Mouse (Mus musculus): Measurements from ENCODE around the gene Smpdl3a. TPM values are rescaled to one million over a fixed set of nuclear protein-coding genes. Genes with fewer than 3 reads are reported as not detected.

The Smpdl3a gene
- polyA plus RNA-seq, 1 experiment from 2014 or later = 17.8 TPM

GRCm38 (mm10) chr10:57829621-57830020, 35.5 kb downstream of the Smpdl3a start:
- no peak overlapping the region for H3K9ac ChIP-seq
- H3K4me1 ChIP-seq = peaks cover 4% of the 10 kb centered on the region; the same call in 1 of the 2 replicates
- H3K27me3 ChIP-seq (replicated peaks) = 0 out of 2 replicates have a peak, but pooled peaks cover 3% of the 10 kb centered on the region
- ATAC-seq (replicated peaks) = peak; percentile 60; the same call in 1 of the 2 replicates
- no peak overlapping the region for H3K27ac ChIP-seq
- H3K36me3 ChIP-seq (replicated peaks) = no peaks in the 10 kb centered on the region
- H3K9me3 ChIP-seq = no peaks in the 10 kb centered on the region
- H3K4me3 ChIP-seq = no peak overlapping the region
- no peak overlapping the region for H3K4me2 ChIP-seq
- WGBS = 45% methylated on average over 3 of the region's 3 CpGs

GRCm38 (mm10) chr10:57835094-57835493, 41.0 kb downstream of the Smpdl3a start:
- Histone ChIP-seq H3K4me2 (no peak overlapping the region), H3K36me3 (replicated peaks) (no peaks in the 10 kb centered on the region), H3K4me3 (no peak overlapping the region), H3K4me1 (no peaks in the 10 kb centered on the region), H3K9me3 (no peaks in the 10 kb centered on the region), H3K9ac (no peak overlapping the region), H3K27me3 (replicated peaks) (0 out of 2 replicates have a peak, but pooled peaks cover 3% of the 10 kb centered on the region), H3K27ac (no peak overlapping the region)
- no peak for ATAC-seq (replicated peaks)
- 98% methylated on average over 1 of the region's 1 CpGs for WGBS

GRCm38 (mm10) chr10:57835982-57836381, 41.8 kb downstream of the Smpdl3a start:
- Histone ChIP-seq H3K27ac (no peak overlapping the region), H3K4me2 (no peak overlapping the region), H3K27me3 (replicated peaks) (0 out of 2 replicates have a peak, but pooled peaks cover 3% of the 10 kb centered on the region), H3K36me3 (replicated peaks) (no peaks in the 10 kb centered on the region), H3K9ac (no peak overlapping the region), H3K9me3 (no peaks in the 10 kb centered on the region), H3K4me1 (no peaks in the 10 kb centered on the region), H3K4me3 (no peak overlapping the region)
- ATAC-seq (replicated peaks) = no peak

GRCm38 (mm10) chr10:57841638-57842509, 47.7 kb downstream of the Smpdl3a start:
- no peak overlapping the region for H3K4me3 ChIP-seq
- no peak overlapping the region for H3K9ac ChIP-seq
- no peaks in the 10 kb centered on the region for H3K27me3 ChIP-seq (replicated peaks)
- no peak overlapping the region for H3K27ac ChIP-seq
- no peaks in the 10 kb centered on the region for H3K4me1 ChIP-seq
- no peaks in the 10 kb centered on the region for H3K36me3 ChIP-seq (replicated peaks)
- H3K4me2 ChIP-seq = no peak overlapping the region
- ATAC-seq (replicated peaks) = peak; percentile 79
- 41% methylated on average over 8 of the region's 8 CpGs for WGBS
- H3K9me3 ChIP-seq = no peaks in the 10 kb centered on the region

GRCm38 (mm10) chr10:57847916-57848682, 54.0 kb downstream of the Smpdl3a start:
- H3K4me1 ChIP-seq = no peaks in the 10 kb centered on the region

More at GRCm38 (mm10) chr10:57847916-57848682, 54.0 kb downstream of the Smpdl3a start:
- no peaks in the 10 kb centered on the region for H3K36me3 ChIP-seq (replicated peaks)
- H3K4me2 ChIP-seq = no peak overlapping the region
- 53% methylated on average over 5 of the region's 6 CpGs for WGBS
- H3K9me3 ChIP-seq = no peaks in the 10 kb centered on the region
- no peaks in the 10 kb centered on the region for H3K27me3 ChIP-seq (replicated peaks)
- peak; percentile 92 for ATAC-seq (replicated peaks)
- no peak overlapping the region for H3K27ac ChIP-seq
- no peak overlapping the region for H3K9ac ChIP-seq
- H3K4me3 ChIP-seq = no peak overlapping the region

Other genes starting within 250 kb of the Smpdl3a start
- gene Pkib, start 162.4 kb upstream of the Smpdl3a start, polyA plus RNA-seq (2015; fragmentation: Nextera tagmentation; extraction: Ambion mirVana) = 2.9 and 4.2 TPM in 2 replicates
- 1,183 and 1,204 TPM in 2 replicates for gene Fabp7, start 9.5 kb upstream of the Smpdl3a start, polyA plus RNA-seq (2015; fragmentation: Nextera tagmentation; extraction: Ambion mirVana)